Mouse (Mus musculus) bone marrow, adult 2 months (tissue): ENCODE measurements around the gene Cacna1d.

Experiments
- CTCF ChIP-seq: fragments of 200-500 bp; IDR thresholded peaks from 2 replicates; pipeline ENCODE4 v1.5.1; 2011; ENCODE audit warnings: low read length, control low read depth; ENCODE audit not compliant: control insufficient read depth, insufficient read depth
- POLR2A ChIP-seq: fragments of 200-500 bp; IDR thresholded peaks from 2 replicates; pipeline ENCODE4 v1.6.1; 2011; ENCODE audit warnings: low read depth, mild to moderate bottlenecking, control low read depth, low read length, borderline replicate concordance; ENCODE audit not compliant: control insufficient read depth

DNA sequence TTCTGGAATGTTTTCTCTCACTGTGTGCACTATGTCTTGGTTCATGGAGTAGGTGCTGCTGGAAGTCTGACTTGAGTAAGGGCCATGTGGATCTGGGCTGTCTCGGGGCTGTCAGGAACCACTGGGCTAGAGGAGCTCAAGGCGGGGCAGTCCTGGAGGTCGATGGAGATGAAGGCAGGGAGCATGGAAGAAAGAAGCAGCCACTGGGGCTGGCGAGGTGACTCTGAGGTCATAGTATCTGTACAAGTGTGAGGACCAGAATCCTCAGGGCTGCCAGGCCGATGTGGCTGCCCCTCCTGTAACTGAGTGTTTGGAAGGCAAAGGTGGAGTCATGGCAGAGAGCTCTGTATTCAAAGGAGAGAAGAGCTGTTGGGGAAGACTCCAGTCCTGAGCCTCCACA is 37.7 kb upstream of the Cacna1d start:
- no peak for TF ChIP-seq CTCF
- TF ChIP-seq POLR2A: no peak
